Mouse (Mus musculus): ENCODE results near the gene Med29. TPM values are rescaled to one million over a fixed set of nuclear protein-coding genes. Genes with fewer than 3 reads are reported as not detected.

The Med29 gene
- polyA plus RNA-seq (2014; fragmentation: Illumina TruSeq; extraction: RNeasy Lipid Tissue Mini Kit (QIAGEN cat#74804); ENCODE audit: low read depth, low replicate concordance) = 1.7 TPM

DNA sequence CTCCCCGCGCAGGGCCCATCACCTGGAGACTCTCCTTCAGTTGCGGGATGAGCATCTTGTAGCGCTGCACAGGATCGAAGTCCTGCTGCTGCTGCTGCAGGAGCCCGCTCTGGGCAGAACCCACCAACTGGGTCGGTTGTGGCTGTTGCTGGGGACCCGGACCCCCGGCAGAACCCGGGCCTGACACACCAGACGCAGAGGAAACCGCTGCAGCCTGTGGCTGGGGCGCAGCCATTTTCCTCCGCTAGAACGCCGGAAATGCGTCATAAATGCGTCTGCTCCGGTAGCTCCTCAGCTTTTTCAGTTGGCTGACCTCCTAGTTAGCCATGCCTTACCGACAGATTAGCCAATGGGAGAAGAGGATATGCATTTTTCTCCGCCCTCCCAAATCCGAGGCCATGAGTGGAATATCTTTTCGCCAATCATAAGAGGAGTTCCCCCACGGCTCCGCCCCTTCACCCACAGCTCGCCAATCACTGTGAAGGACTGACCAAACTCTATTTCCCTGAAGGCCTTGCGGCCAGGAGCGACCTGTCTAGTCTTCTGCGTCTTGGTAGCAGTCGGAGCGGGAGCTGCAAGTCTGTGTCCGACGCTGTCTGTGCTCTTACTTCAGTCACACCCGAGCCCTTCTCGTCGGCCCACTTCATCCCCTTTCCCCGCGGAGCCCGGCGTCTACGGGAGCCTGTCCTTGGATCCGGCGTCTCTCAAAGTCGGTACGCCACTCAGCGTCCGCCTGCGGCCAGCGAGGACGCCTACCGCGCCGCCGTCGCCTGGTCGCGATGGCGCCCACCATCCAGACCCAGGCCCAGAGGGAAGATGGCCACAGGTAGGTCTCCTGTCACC lies at the start of gene Med29, which contains the start of gene Paf1:
Gene Med29, minus strand, starts transcription at position 280 of the 843 bp plus-strand sequence.
Gene Paf1, plus strand, starts transcription at position 523 of the 843 bp plus-strand sequence.

DNA sequence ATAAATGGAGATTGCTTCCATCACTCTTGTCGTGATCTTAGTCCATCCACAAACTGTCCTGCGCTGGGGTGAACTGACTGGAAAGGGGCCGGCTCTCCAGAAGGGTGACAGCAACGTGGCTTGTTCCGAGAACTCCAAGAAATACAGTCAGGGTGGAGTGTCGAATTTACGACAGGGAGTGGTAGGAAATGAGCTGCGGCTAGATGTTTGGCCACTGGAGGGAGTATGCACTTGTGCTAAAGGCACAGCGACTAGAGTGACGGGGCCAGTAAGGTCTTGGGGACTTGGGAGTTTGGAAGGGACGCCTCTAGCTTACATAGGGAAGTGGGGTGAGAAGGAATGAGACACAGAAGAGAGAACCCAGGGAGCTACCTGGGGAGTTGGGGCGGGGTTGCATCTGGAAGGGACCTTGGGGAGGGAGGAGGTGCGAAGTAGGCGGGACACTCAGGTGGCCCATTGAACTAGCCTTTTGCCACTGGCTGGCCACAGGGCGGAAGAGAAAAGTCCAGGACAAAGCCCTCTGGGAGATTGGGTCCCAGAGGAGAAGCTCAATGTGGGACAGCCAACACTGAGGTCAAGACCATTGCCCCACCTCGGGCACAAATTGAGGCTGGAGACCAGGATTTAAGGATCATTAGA lies 44.5 kb upstream of the Med29 start, which contains the start of gene Gmfg:
Gene Gmfg, plus strand, starts transcription at position 516 of the 639 bp plus-strand sequence.

DNA sequence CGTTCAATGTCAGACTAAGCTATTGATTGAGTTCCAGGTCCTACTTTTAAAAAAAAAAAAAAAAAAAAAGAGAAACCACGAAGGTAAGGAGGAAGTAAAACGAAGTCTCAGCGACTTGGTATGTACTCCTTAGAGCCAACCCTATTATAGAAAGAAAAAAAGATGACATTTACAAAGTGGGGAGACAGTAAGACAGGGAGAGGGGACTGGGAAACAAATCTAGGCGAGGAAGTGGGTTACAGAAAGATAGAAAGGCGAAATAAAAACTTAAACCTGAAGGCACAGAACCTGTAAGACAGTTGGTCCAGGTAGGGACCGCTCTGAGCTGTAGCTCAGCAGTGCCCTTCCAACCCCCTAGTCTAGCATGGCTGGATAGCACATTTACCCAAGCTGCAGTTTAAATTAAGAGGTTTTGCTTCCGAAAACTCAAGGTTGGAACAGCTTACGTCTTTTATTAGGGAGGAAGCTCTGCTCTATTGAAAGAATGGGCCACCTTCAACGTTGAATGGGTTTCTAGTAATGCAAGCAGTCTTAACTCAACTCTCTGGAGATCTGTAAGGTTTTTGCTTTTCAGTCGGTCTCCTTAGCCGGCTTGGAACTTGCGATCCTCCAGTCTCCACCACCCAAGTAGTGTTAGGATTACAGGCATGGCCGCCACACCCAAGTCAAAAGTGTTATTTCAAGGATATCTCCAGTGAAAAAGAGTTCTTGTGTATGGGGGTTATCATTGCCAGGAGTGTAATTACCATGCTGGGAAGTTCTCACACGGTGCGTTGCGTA lies 12.1 kb downstream of the Med29 start, which contains the start of gene Zfp36:
Gene Zfp36, minus strand, starts transcription at position 17 of the 780 bp plus-strand sequence.

DNA sequence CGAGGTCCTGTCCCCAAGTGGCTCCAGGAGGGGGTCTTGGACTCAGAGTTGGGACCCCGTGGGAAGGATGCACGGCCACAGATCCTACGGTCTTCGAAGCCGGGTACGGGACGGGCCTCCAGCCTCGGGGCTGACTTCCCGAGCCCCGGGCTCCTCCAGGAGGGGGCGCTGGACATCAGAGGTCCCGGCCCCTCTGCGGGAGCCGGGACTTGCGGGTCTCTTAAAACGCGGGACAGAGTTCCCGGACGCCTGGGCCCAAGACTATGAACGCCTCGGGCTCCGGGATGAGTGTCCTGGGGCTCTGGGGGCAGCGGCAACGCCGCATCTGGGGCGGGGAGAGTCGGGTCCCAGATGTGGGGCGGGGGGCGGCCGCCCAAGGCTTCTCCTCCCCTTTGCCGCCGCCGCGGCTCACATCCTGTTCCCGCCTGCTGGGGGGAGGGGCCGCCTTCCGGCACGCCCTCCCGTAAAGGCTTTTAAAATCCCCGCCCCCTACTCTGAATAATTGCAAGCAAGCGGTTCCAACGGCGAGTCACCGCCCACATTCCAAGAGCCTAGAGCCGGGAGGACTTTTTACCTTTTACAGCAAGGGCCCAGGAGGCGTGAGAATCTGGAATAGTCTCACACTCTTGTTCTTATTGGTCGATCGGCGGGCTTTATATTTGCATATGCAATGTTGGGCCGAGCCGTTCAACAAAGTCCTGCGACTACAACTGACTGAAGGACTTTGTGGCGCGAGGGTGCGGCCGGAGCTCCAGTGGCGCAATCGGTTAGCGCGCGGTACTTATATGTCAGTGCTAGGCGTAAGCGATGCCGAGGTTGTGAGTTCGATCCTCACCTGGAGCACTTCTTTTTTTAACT lies 20.0 kb downstream of the Med29 start, which contains the start of gene Plekhg2:
Gene Plekhg2, minus strand, starts transcription at position 349 of the 858 bp plus-strand sequence.

DNA sequence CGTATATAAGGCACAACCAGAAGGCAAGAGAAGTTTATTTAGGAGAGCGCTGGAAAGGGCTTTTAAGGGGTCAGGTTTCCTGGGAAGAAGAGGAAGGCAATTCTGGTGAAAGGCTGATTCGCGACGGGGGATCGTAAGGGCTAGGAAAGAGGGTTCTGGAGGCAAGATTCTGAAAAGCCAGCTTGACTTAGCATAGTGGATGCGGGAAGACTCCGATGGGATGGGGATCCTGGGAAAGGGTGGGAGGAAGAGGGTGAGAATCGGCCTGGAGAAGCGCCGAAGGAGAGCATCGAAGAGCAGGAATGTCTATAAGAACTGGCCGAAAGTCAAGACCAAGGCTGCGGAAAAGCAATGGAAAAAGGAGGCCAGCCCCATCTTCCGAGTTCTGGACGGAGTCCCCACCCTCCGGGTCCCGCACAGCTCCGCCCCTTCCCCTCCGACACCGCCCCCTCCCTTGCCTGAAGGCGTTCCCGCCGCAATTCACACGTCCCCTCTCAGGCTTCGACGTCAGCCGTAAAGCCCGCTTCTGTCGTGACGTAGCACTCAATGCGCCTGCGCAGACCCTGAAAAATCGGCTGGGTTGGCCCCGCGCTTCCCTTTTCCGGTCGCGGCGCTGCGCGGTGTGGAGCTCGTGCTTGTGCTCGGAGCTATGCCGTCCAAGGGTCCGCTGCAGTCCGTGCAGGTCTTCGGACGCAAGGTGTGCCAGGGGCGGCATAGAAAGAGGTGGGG lies 42.2 kb downstream of the Med29 start, which contains the start of gene Rps16:
Gene Rps16, plus strand, starts transcription at position 498 of the 729 bp plus-strand sequence.

DNA sequence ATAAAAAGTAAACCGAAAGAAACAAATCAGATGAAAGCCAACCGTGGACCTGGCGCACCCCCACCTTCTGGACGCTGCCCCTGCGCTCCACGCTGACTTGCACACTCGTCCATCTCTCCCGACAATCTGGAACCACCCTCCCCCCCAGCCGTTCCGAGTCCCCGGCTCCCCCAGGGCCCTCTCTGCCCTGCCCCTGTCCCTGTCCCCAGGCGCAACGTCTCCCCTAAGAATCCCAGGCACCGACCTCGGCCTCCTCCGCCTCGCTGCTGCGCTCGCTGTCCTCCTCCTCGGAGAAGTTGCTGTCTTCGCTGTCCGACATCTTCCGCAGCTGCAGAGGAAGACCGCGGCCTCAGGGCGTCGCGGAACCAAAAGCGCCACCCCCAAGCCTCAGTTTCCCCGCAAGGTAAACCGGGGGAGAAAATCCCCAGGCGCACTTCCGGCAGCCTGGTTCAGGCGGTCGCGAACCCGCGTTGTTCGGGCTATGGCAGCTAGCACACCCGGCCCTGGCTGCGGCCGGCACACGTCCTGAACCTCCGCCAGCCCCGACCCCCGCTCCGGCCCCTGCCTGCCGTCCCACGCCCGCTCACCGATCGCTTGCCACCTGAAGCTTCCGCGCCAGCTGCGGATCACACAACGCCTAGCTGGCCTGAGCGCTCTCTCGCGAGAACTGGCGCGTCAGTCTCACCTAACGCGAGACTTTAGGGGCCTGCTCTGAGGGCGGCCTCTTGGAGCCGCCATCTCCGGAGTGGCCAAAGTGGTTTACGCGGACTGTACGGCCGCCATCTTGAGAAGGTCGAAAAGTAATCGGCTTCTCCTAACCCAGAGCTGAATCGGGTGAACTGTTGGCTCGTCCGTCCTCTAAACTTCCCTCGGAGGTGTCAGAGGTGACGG lies 54.2 kb downstream of the Med29 start, which contains the start of gene Supt5:
Gene Supt5, minus strand, starts transcription at position 639 of the 891 bp plus-strand sequence.

Other genes with a start within 250 kb of the Med29 start
- gene Fbl, start 223.0 kb downstream of the Med29 start, polyA plus RNA-seq (2014; fragmentation: Illumina TruSeq; extraction: RNeasy Lipid Tissue Mini Kit (QIAGEN cat#74804); ENCODE audit: low read depth, low replicate concordance) = 11.6 TPM
- 0.37 TPM for gene Dyrk1b, start 213.2 kb downstream of the Med29 start, polyA plus RNA-seq (2014; fragmentation: Illumina TruSeq; extraction: RNeasy Lipid Tissue Mini Kit (QIAGEN cat#74804); ENCODE audit: low read depth, low replicate concordance)
- gene Eid2, start 124.8 kb downstream of the Med29 start, polyA plus RNA-seq (2014; fragmentation: Illumina TruSeq; extraction: RNeasy Lipid Tissue Mini Kit (QIAGEN cat#74804); ENCODE audit: low read depth, low replicate concordance) = 0.37 TPM
- gene Eid2b, start 115.0 kb downstream of the Med29 start, polyA plus RNA-seq (2014; fragmentation: Illumina TruSeq; extraction: RNeasy Lipid Tissue Mini Kit (QIAGEN cat#74804); ENCODE audit: low read depth, low replicate concordance) = 3.9 TPM
- not detected for gene Selenov, start 101.5 kb downstream of the Med29 start, polyA plus RNA-seq (2014; fragmentation: Illumina TruSeq; extraction: RNeasy Lipid Tissue Mini Kit (QIAGEN cat#74804); ENCODE audit: low read depth, low replicate concordance)
- gene Dll3, start 90.5 kb downstream of the Med29 start, polyA plus RNA-seq (2014; fragmentation: Illumina TruSeq; extraction: RNeasy Lipid Tissue Mini Kit (QIAGEN cat#74804); ENCODE audit: low read depth, low replicate concordance) = not detected
- gene Timm50, start 80.6 kb downstream of the Med29 start, polyA plus RNA-seq (2014; fragmentation: Illumina TruSeq; extraction: RNeasy Lipid Tissue Mini Kit (QIAGEN cat#74804); ENCODE audit: low read depth, low replicate concordance) = 6.1 TPM
- gene Supt5, start 54.0 kb downstream of the Med29 start, polyA plus RNA-seq (2014; fragmentation: Illumina TruSeq; extraction: RNeasy Lipid Tissue Mini Kit (QIAGEN cat#74804); ENCODE audit: low read depth, low replicate concordance) = 11.9 TPM
- 116 TPM for gene Rps16, start 42.1 kb downstream of the Med29 start, polyA plus RNA-seq (2014; fragmentation: Illumina TruSeq; extraction: RNeasy Lipid Tissue Mini Kit (QIAGEN cat#74804); ENCODE audit: low read depth, low replicate concordance)
- 0.74 TPM for gene Plekhg2, start 20.1 kb downstream of the Med29 start, polyA plus RNA-seq (2014; fragmentation: Illumina TruSeq; extraction: RNeasy Lipid Tissue Mini Kit (QIAGEN cat#74804); ENCODE audit: low read depth, low replicate concordance)
- 87.4 TPM for gene Zfp36, start 12.5 kb downstream of the Med29 start, polyA plus RNA-seq (2014; fragmentation: Illumina TruSeq; extraction: RNeasy Lipid Tissue Mini Kit (QIAGEN cat#74804); ENCODE audit: low read depth, low replicate concordance)
- gene Paf1, start 243 bp upstream of the Med29 start, polyA plus RNA-seq (2014; fragmentation: Illumina TruSeq; extraction: RNeasy Lipid Tissue Mini Kit (QIAGEN cat#74804); ENCODE audit: low read depth, low replicate concordance) = 27.4 TPM
- 8.5 TPM for gene Gmfg, start 44.7 kb upstream of the Med29 start, polyA plus RNA-seq (2014; fragmentation: Illumina TruSeq; extraction: RNeasy Lipid Tissue Mini Kit (QIAGEN cat#74804); ENCODE audit: low read depth, low replicate concordance)
- not detected for gene Lrfn1, start 59.3 kb upstream of the Med29 start, polyA plus RNA-seq (2014; fragmentation: Illumina TruSeq; extraction: RNeasy Lipid Tissue Mini Kit (QIAGEN cat#74804); ENCODE audit: low read depth, low replicate concordance)
- not detected for gene Ifnl2, start 117.7 kb upstream of the Med29 start, polyA plus RNA-seq (2014; fragmentation: Illumina TruSeq; extraction: RNeasy Lipid Tissue Mini Kit (QIAGEN cat#74804); ENCODE audit: low read depth, low replicate concordance)
- not detected for gene Ifnl3, start 130.1 kb upstream of the Med29 start, polyA plus RNA-seq (2014; fragmentation: Illumina TruSeq; extraction: RNeasy Lipid Tissue Mini Kit (QIAGEN cat#74804); ENCODE audit: low read depth, low replicate concordance)
- not detected for gene Sycn, start 148.2 kb upstream of the Med29 start, polyA plus RNA-seq (2014; fragmentation: Illumina TruSeq; extraction: RNeasy Lipid Tissue Mini Kit (QIAGEN cat#74804); ENCODE audit: low read depth, low replicate concordance)
- not detected for gene Nccrp1, start 154.5 kb upstream of the Med29 start, polyA plus RNA-seq (2014; fragmentation: Illumina TruSeq; extraction: RNeasy Lipid Tissue Mini Kit (QIAGEN cat#74804); ENCODE audit: low read depth, low replicate concordance)
- gene Samd4b, start 205.4 kb upstream of the Med29 start, polyA plus RNA-seq (2014; fragmentation: Illumina TruSeq; extraction: RNeasy Lipid Tissue Mini Kit (QIAGEN cat#74804); ENCODE audit: low read depth, low replicate concordance) = 3.5 TPM
- 0.82 TPM for gene Pak4, start 205.5 kb upstream of the Med29 start, polyA plus RNA-seq (2014; fragmentation: Illumina TruSeq; extraction: RNeasy Lipid Tissue Mini Kit (QIAGEN cat#74804); ENCODE audit: low read depth, low replicate concordance)
- not detected for gene Acp7, start 238.6 kb upstream of the Med29 start, polyA plus RNA-seq (2014; fragmentation: Illumina TruSeq; extraction: RNeasy Lipid Tissue Mini Kit (QIAGEN cat#74804); ENCODE audit: low read depth, low replicate concordance)

All from liver, adult 10 weeks (tissue).